Mouse (Mus musculus): ENCODE measurements around the gene Bglap2. TPM values are rescaled to one million over a fixed set of nuclear protein-coding genes. Genes with fewer than 3 reads are reported as not detected.

The Bglap2 gene
- polyA plus RNA-seq, 1 experiment from 2014 or later = not detected

DNA sequence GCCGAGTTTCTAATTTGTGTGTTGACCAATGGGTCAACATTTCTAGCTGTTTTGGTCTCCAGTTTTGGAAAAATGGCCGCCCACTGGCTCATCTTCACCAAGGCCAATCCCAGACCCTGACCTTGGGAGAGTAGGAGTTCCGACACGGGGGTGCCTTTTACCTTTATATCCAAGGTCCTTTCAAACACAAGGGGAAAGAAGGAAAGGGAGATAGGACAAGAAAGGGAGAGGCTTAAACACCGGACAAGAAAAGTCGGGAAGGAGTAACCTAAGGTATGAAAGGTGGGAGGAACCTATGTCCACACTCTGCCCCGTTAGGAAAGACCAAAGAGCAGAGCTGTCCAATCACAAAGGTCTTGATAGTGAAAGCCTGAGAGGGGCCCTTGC lies 32.1 kb upstream of the Bglap2 start:
- H3K9me3 ChIP-seq (replicated peaks) = no peaks in the 10 kb centered on the region
- H3K4me2 ChIP-seq = peak overlapping the region; percentile 91
- H3K4me3 ChIP-seq = peak overlapping the region; percentile 75
- no peak for ATAC-seq
- peaks cover 77% of the 10 kb centered on the region for H3K4me1 ChIP-seq
- 24% methylated on average over 7 of the region's 7 CpGs for WGBS (ENCODE audit: insufficient replicate concordance)
- H3K9ac ChIP-seq = peak overlapping the region; percentile 91
- no peaks in the 10 kb centered on the region for H3K27me3 ChIP-seq (replicated peaks)
- H3K27ac ChIP-seq = peak overlapping the region; percentile 93
- H3K36me3 ChIP-seq = peaks cover 69% of the 10 kb centered on the region

DNA sequence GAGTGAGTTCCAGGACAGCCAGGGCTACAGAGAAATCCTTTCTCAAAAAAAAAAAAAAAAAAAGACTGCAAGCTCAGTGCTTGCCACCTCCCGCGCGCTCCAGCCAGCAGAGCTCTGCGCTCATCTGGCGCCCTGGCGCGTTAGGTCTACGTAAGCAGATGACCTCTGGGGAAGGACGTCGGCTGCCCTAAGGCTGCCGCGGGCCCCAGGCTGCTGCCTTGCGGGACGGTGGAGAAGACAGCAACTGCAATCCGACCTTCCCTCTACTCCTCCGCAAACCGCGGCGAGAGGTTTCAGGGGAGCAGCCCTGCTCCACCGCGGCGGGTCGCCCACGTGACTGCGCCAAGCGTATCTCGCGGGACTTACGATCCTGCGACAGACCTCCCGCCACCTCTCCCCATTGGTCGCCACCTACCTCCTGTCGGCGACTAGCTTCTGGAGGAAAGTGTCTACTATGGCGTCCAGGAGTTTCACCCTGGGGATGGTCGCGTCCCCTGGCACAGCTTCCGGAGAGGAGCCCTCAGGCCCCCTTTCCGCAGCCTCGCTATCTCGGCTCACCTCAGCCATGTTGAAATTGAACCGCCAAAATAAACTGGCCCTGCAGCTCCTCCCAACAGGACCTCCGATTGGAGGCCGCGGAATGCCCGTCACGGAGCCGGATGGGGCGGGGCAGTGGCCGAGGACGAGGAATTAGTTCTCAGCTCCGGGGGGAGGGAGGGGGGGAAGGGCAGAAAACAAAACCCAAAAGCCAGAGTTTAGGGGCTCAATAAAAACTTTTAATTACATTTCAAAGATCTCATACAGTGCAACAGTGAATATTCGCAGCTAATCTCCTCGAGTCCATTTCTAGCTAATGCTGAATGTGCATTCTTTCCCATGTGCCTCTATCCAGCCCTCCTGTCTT lies 31.5 kb upstream of the Bglap2 start, which contains the start of gene Pmf1:
Gene Pmf1, minus strand, starts transcription at position 591 of the 904 bp plus-strand sequence.
- peak within 1 kb of the TSS; percentile 91 for H3K9ac ChIP-seq
- peaks cover 71% of the 10 kb centered on the region for H3K4me1 ChIP-seq

DNA sequence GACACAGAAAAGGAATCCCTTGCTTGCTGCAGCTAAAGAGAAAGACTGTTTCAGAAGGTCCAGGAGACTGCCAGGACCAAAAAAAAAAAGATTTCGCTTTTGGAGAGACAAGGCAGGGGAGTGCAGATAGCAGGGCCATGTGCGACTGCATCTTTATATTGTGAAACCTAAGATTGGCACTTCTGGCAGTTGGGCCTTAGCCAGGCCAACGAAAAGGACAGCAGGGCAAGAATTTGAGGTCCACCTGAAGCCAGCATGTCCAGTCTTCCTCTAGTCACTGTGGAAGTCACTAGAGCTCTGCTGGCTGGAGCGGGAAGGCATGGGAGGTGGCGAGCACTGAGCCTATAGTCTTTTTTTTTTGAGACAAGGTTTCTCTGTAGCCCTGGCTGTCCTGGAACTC lies 30.5 kb upstream of the Bglap2 start:
- H3K9ac ChIP-seq = peak overlapping the region; percentile 91
- peaks cover 67% of the 10 kb centered on the region for H3K36me3 ChIP-seq
- WGBS (ENCODE audit: insufficient replicate concordance) = 48% methylated on average over 5 of the region's 5 CpGs
- peaks cover 67% of the 10 kb centered on the region for H3K4me1 ChIP-seq
- H3K4me3 ChIP-seq = peak overlapping the region; percentile 75
- peak overlapping the region; percentile 91 for H3K4me2 ChIP-seq
- peak overlapping the region; percentile 93 for H3K27ac ChIP-seq
- H3K27me3 ChIP-seq (replicated peaks) = no peaks in the 10 kb centered on the region
- no peak for ATAC-seq
- no peaks in the 10 kb centered on the region for H3K9me3 ChIP-seq (replicated peaks)

More for the DNA sequence above, 31.5 kb upstream of the Bglap2 start, which contains the start of gene Pmf1:
- Histone ChIP-seq H3K27me3 (replicated peaks) (no peaks in the 10 kb centered on the region), H3K4me3 (peak within 1 kb of the TSS; percentile 75), H3K36me3 (peaks cover 67% of the 10 kb centered on the region), H3K27ac (peak within 1 kb of the TSS; percentile 93), H3K9me3 (replicated peaks) (no peaks in the 10 kb centered on the region), H3K4me2 (peak within 1 kb of the TSS; percentile 91)
- under 1% methylated on average over 54 of the region's 54 CpGs for WGBS (ENCODE audit: insufficient replicate concordance)
- peak; percentile 90 for ATAC-seq

DNA sequence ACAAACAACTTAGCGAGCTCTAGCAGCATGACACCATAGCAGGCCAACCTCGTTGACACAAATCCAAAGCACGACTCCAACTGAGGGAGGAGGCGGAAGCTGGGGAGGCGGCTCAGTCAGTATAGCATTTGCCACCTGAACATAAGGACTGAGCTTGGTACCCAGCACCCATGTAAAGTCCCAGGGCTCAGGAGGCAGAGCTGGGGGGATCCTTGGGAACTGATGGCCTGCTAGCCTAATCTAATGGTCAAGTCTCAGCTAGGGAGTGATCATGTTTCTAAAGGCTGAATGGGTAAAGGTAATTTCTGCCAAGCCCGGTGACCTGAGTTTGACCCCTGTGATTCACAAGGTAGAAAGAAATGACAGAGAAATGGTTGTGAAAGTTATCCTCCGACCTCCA lies 29.0 kb upstream of the Bglap2 start:
- no peaks in the 10 kb centered on the region for H3K9me3 ChIP-seq (replicated peaks)
- H3K4me2 ChIP-seq = peak overlapping the region; percentile 8; the same call in 1 of the 2 replicates
- H3K4me1 ChIP-seq = peaks cover 54% of the 10 kb centered on the region
- no peak for ATAC-seq
- 0 out of 2 replicates have a peak overlapping the region, but pooled peaks have one; percentile 18 for H3K9ac ChIP-seq
- H3K27ac ChIP-seq = peak overlapping the region; percentile 46; the same call in 1 of the 2 replicates
- 56% methylated on average over 7 of the region's 7 CpGs for WGBS (ENCODE audit: insufficient replicate concordance)
- H3K27me3 ChIP-seq (replicated peaks) = no peaks in the 10 kb centered on the region
- H3K36me3 ChIP-seq = peaks cover 67% of the 10 kb centered on the region
- H3K4me3 ChIP-seq = no peak overlapping the region

DNA sequence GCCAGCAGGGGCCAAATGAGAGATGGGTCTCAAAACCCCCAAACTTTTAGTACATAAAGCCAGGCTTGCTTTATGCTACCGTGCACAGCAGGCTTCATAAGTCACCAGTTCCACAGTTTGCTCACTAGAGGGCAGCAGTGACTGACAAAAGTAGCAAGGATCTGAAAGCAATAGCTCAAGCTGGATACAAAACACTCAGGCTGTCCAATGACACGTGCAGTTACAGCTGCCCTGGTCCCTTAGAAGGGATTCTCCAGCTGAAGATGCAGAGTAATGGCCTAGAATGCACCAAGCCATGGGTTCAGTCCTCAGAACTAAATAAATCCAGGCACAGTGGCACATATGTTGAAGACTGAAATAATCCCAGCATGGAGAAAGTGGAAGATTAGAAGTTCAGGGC lies 28.6 kb upstream of the Bglap2 start:
- H3K9me3 ChIP-seq (replicated peaks) = no peaks in the 10 kb centered on the region
- H3K36me3 ChIP-seq = peaks cover 67% of the 10 kb centered on the region
- peak overlapping the region; percentile 8; the same call in 1 of the 2 replicates for H3K4me2 ChIP-seq
- no peaks in the 10 kb centered on the region for H3K27me3 ChIP-seq (replicated peaks)
- ATAC-seq = no peak
- H3K27ac ChIP-seq = peak overlapping the region; percentile 46; the same call in 1 of the 2 replicates
- peaks cover 49% of the 10 kb centered on the region for H3K4me1 ChIP-seq
- 0 out of 2 replicates have a peak overlapping the region, but pooled peaks have one; percentile 18 for H3K9ac ChIP-seq
- H3K4me3 ChIP-seq = no peak overlapping the region
- 8% methylated on average over 2 of the region's 2 CpGs for WGBS (ENCODE audit: insufficient replicate concordance)

DNA sequence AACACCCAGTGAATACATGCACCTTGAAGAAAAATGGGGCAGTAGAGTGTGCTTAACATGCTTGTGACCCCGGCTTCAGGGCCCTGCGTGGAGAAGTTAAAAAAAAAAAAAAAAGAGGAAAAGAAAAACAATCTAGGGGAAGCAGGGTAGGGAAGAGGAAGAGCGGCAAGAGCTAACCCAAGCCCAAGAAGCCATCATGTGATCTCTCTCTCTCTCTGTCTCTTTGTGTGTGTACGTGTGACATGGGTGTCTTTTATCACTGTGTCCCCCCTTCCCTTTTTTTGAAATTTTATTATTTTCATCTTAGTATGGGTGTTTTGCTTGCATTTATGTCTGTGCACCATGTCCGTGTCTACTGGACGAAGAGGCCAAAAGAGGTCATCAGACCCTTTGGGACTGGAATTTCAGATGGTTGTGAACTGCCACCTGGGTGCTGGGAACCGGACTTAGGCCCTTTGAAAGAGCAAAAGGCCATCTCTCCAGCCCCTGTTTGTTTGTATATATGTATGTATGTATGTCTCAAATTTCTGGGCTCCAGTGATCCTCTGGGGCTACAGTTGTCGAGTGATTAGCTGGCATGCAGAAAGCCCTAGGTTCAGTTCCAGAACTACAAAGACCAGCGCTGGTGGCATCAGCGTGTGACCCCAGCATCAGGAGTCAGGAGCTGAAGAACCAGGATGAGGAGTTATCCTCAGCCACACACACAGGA lies 25.2 kb upstream of the Bglap2 start:
- Histone ChIP-seq H3K9ac (no peak overlapping the region), H3K36me3 (peaks cover 84% of the 10 kb centered on the region), H3K4me3 (no peak overlapping the region), H3K4me2 (no peak overlapping the region), H3K27me3 (replicated peaks) (no peaks in the 10 kb centered on the region), H3K4me1 (peaks cover 24% of the 10 kb centered on the region), H3K27ac (no peak overlapping the region), H3K9me3 (replicated peaks) (no peaks in the 10 kb centered on the region)
- ATAC-seq = no peak
- 82% methylated on average over 10 of the region's 10 CpGs for WGBS (ENCODE audit: insufficient replicate concordance)

DNA sequence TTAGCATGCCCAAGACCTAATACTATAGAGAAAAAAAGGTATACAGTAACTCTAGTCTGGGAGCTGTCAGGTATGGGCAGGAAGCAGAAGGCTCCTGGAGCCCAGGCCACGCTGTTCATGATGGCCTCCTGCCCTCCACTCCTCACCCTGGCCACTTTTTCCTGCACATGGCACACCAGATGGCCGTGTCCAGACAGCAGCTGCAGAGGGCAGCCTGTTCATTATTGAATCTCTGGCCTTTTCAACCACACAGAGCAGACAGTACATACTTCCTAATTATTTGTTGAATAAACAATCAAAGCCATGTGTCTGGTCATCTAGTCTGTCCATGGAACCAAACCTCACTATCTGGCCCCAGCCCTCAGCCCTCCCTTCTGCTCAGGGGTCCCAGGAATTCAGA lies 20.2 kb upstream of the Bglap2 start:
- Histone ChIP-seq H3K9ac (no peak overlapping the region), H3K36me3 (peaks cover 96% of the 10 kb centered on the region), H3K4me1 (no peaks in the 10 kb centered on the region), H3K27me3 (replicated peaks) (no peaks in the 10 kb centered on the region), H3K9me3 (replicated peaks) (no peaks in the 10 kb centered on the region), H3K4me3 (no peak overlapping the region), H3K4me2 (no peak overlapping the region), H3K27ac (no peak overlapping the region)
- ATAC-seq = no peak
- 86% methylated on average over 2 of the region's 2 CpGs for WGBS (ENCODE audit: insufficient replicate concordance)

DNA sequence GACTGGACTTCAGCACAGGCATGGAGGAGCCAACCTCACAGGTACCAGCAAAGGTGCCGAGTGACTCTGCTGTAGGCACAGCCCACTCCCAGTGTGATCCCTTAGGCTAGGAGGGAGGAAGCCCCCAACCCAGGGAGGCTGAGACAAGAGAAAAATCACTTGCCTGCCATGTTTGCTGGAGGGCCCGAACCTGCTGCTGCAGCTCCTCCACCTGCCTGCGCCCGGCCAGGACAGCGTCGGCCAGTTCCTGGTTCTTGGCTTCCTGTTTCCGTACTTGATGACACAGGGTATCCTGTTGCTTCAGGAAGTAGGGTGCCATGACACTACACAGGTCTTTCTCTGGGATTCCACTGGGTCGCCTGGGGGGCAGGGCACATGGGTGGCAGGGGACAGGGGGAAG lies 17.2 kb upstream of the Bglap2 start:
- Histone ChIP-seq H3K4me3 (no peak overlapping the region), H3K4me2 (no peak overlapping the region), H3K27me3 (replicated peaks) (no peaks in the 10 kb centered on the region), H3K9me3 (replicated peaks) (no peaks in the 10 kb centered on the region), H3K27ac (no peak overlapping the region; the same call in 1 of the 2 replicates), H3K36me3 (peaks cover 92% of the 10 kb centered on the region), H3K4me1 (no peaks in the 10 kb centered on the region), H3K9ac (no peak overlapping the region)
- WGBS (ENCODE audit: insufficient replicate concordance) = 73% methylated on average over 8 of the region's 8 CpGs
- ATAC-seq = no peak; the same call in 1 of the 2 replicates

DNA sequence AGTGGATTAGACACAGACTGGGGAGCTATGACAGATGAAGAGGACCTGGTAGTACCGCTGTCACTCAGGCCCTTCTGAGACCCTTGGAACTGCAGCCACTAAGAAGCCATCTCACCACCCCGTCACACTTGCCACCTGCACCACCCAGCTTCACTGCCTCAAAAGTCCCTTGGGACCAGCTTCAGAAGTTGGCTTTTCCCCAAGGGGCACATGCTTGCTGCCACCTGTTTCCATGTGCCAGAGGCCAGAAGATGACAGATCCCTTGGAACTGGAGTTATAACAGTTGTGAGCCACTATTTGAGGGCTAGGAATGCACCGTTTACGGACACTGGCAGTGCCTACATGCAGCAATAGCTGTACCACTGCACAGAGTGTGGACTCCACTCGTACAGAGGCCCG lies 16.8 kb upstream of the Bglap2 start:
- H3K36me3 ChIP-seq = peaks cover 92% of the 10 kb centered on the region
- H3K4me3 ChIP-seq = no peak overlapping the region
- no peak overlapping the region for H3K4me2 ChIP-seq
- H3K27ac ChIP-seq = no peak overlapping the region
- no peaks in the 10 kb centered on the region for H3K4me1 ChIP-seq
- no peak overlapping the region for H3K9ac ChIP-seq
- WGBS (ENCODE audit: insufficient replicate concordance) = 93% methylated on average over 6 of the region's 6 CpGs
- no peaks in the 10 kb centered on the region for H3K27me3 ChIP-seq (replicated peaks)
- no peak for ATAC-seq
- no peaks in the 10 kb centered on the region for H3K9me3 ChIP-seq (replicated peaks)

DNA sequence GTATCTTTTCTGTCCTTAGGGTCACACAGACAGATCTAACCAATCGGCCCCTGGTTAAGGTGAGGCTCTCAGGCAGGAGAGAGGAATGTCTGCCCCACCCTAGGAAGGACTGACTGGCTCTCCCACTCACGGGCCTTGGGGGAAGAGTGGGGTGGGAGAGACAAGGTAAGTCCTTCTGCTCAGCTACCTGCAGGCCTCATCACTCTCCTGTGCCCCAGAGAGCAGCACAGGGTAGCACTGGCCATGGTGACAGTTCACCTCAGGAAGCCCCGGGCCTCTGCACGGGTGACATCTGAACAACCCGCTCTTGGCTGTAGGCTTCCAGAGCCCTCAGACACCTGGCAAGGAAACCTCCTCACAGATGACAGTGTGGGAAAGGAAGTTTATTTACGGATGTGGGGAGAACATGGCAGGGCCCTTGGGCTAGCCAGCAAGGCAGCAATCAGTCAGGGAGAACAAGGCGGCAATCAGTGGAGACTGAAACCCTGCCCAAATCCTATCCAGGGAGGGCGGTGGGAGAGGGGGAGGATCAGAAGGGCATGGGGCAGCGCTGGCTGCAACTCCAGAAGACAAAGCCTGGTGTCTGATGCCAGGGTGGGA lies 15.4 kb upstream of the Bglap2 start:
- no peaks in the 10 kb centered on the region for H3K9me3 ChIP-seq (replicated peaks)
- no peak for ATAC-seq
- no peak overlapping the region for H3K9ac ChIP-seq
- WGBS (ENCODE audit: insufficient replicate concordance) = 84% methylated on average over 9 of the region's 9 CpGs
- H3K27ac ChIP-seq = no peak overlapping the region
- H3K4me3 ChIP-seq = no peak overlapping the region
- no peaks in the 10 kb centered on the region for H3K27me3 ChIP-seq (replicated peaks)
- no peaks in the 10 kb centered on the region for H3K4me1 ChIP-seq
- peaks cover 82% of the 10 kb centered on the region for H3K36me3 ChIP-seq
- H3K4me2 ChIP-seq = no peak overlapping the region

DNA sequence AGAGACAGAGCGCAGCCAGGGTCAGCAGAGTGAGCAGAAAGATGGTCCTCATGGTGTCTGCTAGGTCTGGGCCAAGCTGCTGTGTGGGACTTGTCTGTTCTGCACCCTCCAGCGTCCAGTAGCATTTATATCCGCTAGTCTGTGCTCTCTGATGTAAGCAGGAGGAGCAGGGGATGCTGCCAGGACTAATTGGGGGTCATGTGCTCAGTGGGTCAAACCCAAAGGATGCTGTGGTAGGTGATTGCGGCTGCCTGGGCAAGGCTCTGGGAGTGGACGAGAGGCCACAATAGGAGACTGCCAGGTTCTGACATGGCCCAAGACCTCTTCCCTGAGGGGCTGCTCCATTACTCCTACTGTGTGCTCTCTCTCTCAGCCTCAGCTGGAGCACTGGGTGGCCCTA lies 5.9 kb upstream of the Bglap2 start, which contains the start of gene Bglap:
Gene Bglap, minus strand, starts transcription at position 101 of the 400 bp plus-strand sequence.
- ATAC-seq = no peak
- Histone ChIP-seq H3K27ac (no peak within 1 kb of the TSS), H3K4me1 (peaks cover 12% of the 10 kb centered on the region), H3K36me3 (no peaks in the 10 kb centered on the region), H3K9me3 (replicated peaks) (no peaks in the 10 kb centered on the region), H3K4me3 (no peak within 1 kb of the TSS), H3K27me3 (replicated peaks) (peaks cover 5% of the 10 kb centered on the region; the same call in 1 of the 2 replicates), H3K9ac (no peak within 1 kb of the TSS), H3K4me2 (no peak within 1 kb of the TSS)
- WGBS (ENCODE audit: insufficient replicate concordance) = 75% methylated on average over 5 of the region's 5 CpGs
